In the genomic region with DNA sequence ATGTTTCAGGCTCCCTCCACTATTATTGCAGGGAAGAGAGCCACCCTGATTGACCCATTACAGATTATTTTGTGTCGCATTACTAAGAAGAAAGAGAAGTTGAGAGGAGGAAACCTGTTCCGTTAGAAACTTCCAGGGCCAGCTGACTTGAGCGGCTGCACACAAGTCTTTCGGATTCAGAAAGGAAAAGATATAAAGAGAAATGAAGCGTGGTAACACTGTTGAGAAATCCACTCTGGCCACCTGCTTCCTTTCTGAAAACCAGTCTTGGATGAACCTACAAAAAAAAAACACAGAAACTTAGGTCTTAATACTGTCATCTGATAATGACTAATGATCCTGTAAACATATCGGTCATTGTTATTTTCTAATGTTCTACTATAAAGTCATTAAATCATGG, we compare ENCODE assay signal across 21 mouse cellular contexts. TPM values are rescaled to one million over a fixed set of nuclear protein-coding genes. Genes with fewer than 3 reads are reported as not detected.
"Had no signal": no experiment of that assay in that cellular context is flagged by ENCODE, and none has a peak within 500 bp of the region (broad histone marks: within the 10 kb centered on the region; RNA-seq: fewer than 3 reads in every experiment).

No protein-coding gene starts in this region.

- H3K9ac ChIP-seq: liver, embryonic 12.5 days; liver, embryonic 14.5 days; lung, embryonic 14.5 days; midbrain, embryonic 13.5 days; midbrain, embryonic 15.5 days; neural tube, embryonic 13.5 days; neural tube, embryonic 15.5 days; stomach, embryonic 15.5 days had no signal

- H3K9me3 ChIP-seq: liver, embryonic 12.5 days; midbrain, embryonic 10.5 days; midbrain, embryonic 13.5 days; midbrain, embryonic 15.5 days; neural tube, embryonic 13.5 days; neural tube, embryonic 15.5 days; stomach, embryonic 15.5 days had no signal

- DNase-seq: lung, adult 18-20 months; lung, embryonic 14.5 days; lung, postnatal 10 days; lung, postnatal 36 days; retina, postnatal 1 day; right cerebral cortex, adult 18-20 months; right cerebral cortex, postnatal 25 days; thymus, adult 2 months; thymus, postnatal 36 days had no signal

- H3K27me3 ChIP-seq: liver, embryonic 12.5 days; midbrain, embryonic 13.5 days; midbrain, embryonic 15.5 days; neural tube, embryonic 13.5 days; neural tube, embryonic 15.5 days; stomach, embryonic 15.5 days had no signal

- H3K4me2 ChIP-seq: liver, embryonic 12.5 days; lung, embryonic 14.5 days; midbrain, embryonic 13.5 days; midbrain, embryonic 15.5 days; neural tube, embryonic 13.5 days; neural tube, embryonic 15.5 days; stomach, embryonic 15.5 days had no signal

- H3K36me3 ChIP-seq: liver, embryonic 12.5 days; midbrain, embryonic 10.5 days; midbrain, embryonic 13.5 days; midbrain, embryonic 15.5 days; neural tube, embryonic 13.5 days; neural tube, embryonic 15.5 days; stomach, embryonic 15.5 days had no signal

- H3K4me3 ChIP-seq: liver, embryonic 12.5 days; midbrain, embryonic 10.5 days; midbrain, embryonic 13.5 days; midbrain, embryonic 15.5 days; myocyte; neural tube, embryonic 13.5 days; neural tube, embryonic 15.5 days; stomach, embryonic 15.5 days had no signal

- H3K4me1 ChIP-seq: liver, embryonic 12.5 days; midbrain, embryonic 10.5 days; midbrain, embryonic 13.5 days; midbrain, embryonic 15.5 days; neural tube, embryonic 13.5 days; neural tube, embryonic 15.5 days; stomach, embryonic 15.5 days had no signal

- H3K27ac ChIP-seq: liver, embryonic 12.5 days; liver, embryonic 14.5 days; midbrain, embryonic 10.5 days; midbrain, embryonic 13.5 days; midbrain, embryonic 15.5 days; neural tube, embryonic 13.5 days; neural tube, embryonic 15.5 days; stomach, embryonic 15.5 days; stomach, postnatal 0 days had no signal

- ATAC-seq: liver, embryonic 12.5 days; midbrain, embryonic 13.5 days; midbrain, embryonic 15.5 days had no signal

RNA-seq across cellular contexts. Expression of gene Ect2l, which starts 35.6 kb away (rescaled TPM):
- polyA plus RNA-seq: liver, embryonic 16.5 days; lung, embryonic 14.5 days; midbrain, embryonic 15.5 days; spleen, adult 2 months had no signal
